Mouse (Mus musculus): Measurements from ENCODE around the gene Dqx1. TPM values are rescaled to one million over a fixed set of nuclear protein-coding genes. Genes with fewer than 3 reads are reported as not detected.

The Dqx1 gene
- polyA plus RNA-seq, 1 experiment from 2014 or later, result 0.62 TPM

GRCm38 (mm10) chr6:83116373-83117164 lies 58.9 kb downstream of the Dqx1 start:
- H3K27ac ChIP-seq (ENCODE audit: low read depth), result peak overlapping the region; percentile 84; the same call in 1 of the 2 replicates

More at GRCm38 (mm10) chr6:83116373-83117164, 58.9 kb downstream of the Dqx1 start:
- Histone ChIP-seq H3K9me3 (ENCODE audit: low read depth, low read length) (no peaks in the 10 kb centered on the region), H3K4me3 (ENCODE audit: low read depth, low read length) (peak overlapping the region; percentile 89), H3K4me1 (ENCODE audit: insufficient read depth) (peaks cover 10% of the 10 kb centered on the region), H3K27me3 (ENCODE audit: insufficient read depth, low read length) (no peaks in the 10 kb centered on the region), H3K4me2 (peak overlapping the region; percentile 91), H3K9ac (peak overlapping the region; percentile 85), H3K36me3 (ENCODE audit: insufficient read depth) (peaks cover 32% of the 10 kb centered on the region)
- DNase-seq, result no peak
- ATAC-seq (ENCODE audit: insufficient read depth), result no peak
- TF ChIP-seq CTCF (IDR thresholded peaks at IDR 0.05; ENCODE audit: low read depth), result no peak
- WGBS, result 65% methylated on average over 11 of the region's 11 CpGs

MicroRNAs encoded within 50 kb of the gene (microRNA counts, 519-probe panel; counts per million panel counts)
- 30.5 counts per million for microRNA mmu-miR-3470a+mmu-miR-3470b

Small RNAs within 50 kb of the gene (microRNA-seq; reads per million reads assigned to microRNA genes)
- gene Mir3470a (ENCODE audit: borderline number of aligned reads), result not detected
- not detected for gene Mir7040 (ENCODE audit: borderline number of aligned reads)

Other genes starting within 250 kb of the Dqx1 start
- 8.5 and 10.0 TPM in 2 replicates for gene Sema4f, start 118.1 kb upstream of the Dqx1 start, polyA plus RNA-seq (2014; fragmentation: Nextera tagmentation; extraction: Ambion mirVana)
- gene M1ap, start 110.9 kb upstream of the Dqx1 start, polyA plus RNA-seq (2014; fragmentation: Nextera tagmentation; extraction: Ambion mirVana), result 1.1 TPM in 2 replicates
- 11.9 and 12.0 TPM in 2 replicates for gene Dok1, start 24.4 kb upstream of the Dqx1 start, polyA plus RNA-seq (2014; fragmentation: Nextera tagmentation; extraction: Ambion mirVana)
- 19.5 and 19.8 TPM in 2 replicates for gene Loxl3, start 23.7 kb upstream of the Dqx1 start, polyA plus RNA-seq (2014; fragmentation: Nextera tagmentation; extraction: Ambion mirVana)
- 134 and 144 TPM in 2 replicates for gene Aup1, start 3.3 kb upstream of the Dqx1 start, polyA plus RNA-seq (2014; fragmentation: Nextera tagmentation; extraction: Ambion mirVana)
- 44.0 and 45.0 TPM in 2 replicates for gene Htra2, start 2.6 kb upstream of the Dqx1 start, polyA plus RNA-seq (2014; fragmentation: Nextera tagmentation; extraction: Ambion mirVana)
- gene Tlx2, start 12.4 kb downstream of the Dqx1 start, polyA plus RNA-seq (2014; fragmentation: Nextera tagmentation; extraction: Ambion mirVana), result 0.25 and 0.95 TPM in 2 replicates
- 28.5 and 29.9 TPM in 2 replicates for gene Pcgf1, start 20.0 kb downstream of the Dqx1 start, polyA plus RNA-seq (2014; fragmentation: Nextera tagmentation; extraction: Ambion mirVana)
- 0.84 and 0.89 TPM in 2 replicates for gene Lbx2, start 28.5 kb downstream of the Dqx1 start, polyA plus RNA-seq (2014; fragmentation: Nextera tagmentation; extraction: Ambion mirVana)
- gene Ccdc142, start 43.8 kb downstream of the Dqx1 start, polyA plus RNA-seq (2014; fragmentation: Nextera tagmentation; extraction: Ambion mirVana), result 2.6 and 3.0 TPM in 2 replicates
- gene Gm42688, start 43.8 kb downstream of the Dqx1 start, polyA plus RNA-seq (2014; fragmentation: Nextera tagmentation; extraction: Ambion mirVana), result 2.3 and 2.9 TPM in 2 replicates
- gene Mrpl53, start 51.2 kb downstream of the Dqx1 start, polyA plus RNA-seq (2014; fragmentation: Nextera tagmentation; extraction: Ambion mirVana), result 134 TPM in 2 replicates
- gene Mogs, start 57.7 kb downstream of the Dqx1 start, polyA plus RNA-seq (2014; fragmentation: Nextera tagmentation; extraction: Ambion mirVana), result 53.7 and 66.6 TPM in 2 replicates
- gene Wbp1, start 63.7 kb downstream of the Dqx1 start, polyA plus RNA-seq (2014; fragmentation: Nextera tagmentation; extraction: Ambion mirVana), result 86.0 and 91.5 TPM in 2 replicates
- 12.7 and 13.3 TPM in 2 replicates for gene Ino80b, start 67.6 kb downstream of the Dqx1 start, polyA plus RNA-seq (2014; fragmentation: Nextera tagmentation; extraction: Ambion mirVana)
- 22.7 and 26.7 TPM in 2 replicates for gene Rtkn, start 77.6 kb downstream of the Dqx1 start, polyA plus RNA-seq (2014; fragmentation: Nextera tagmentation; extraction: Ambion mirVana)
- gene Wdr54, start 98.6 kb downstream of the Dqx1 start, polyA plus RNA-seq (2014; fragmentation: Nextera tagmentation; extraction: Ambion mirVana), result 5.6 and 8.5 TPM in 2 replicates
- 0.96 and 1.3 TPM in 2 replicates for gene 1700003E16Rik, start 98.6 kb downstream of the Dqx1 start, polyA plus RNA-seq (2014; fragmentation: Nextera tagmentation; extraction: Ambion mirVana)
- gene Dctn1, start 108.1 kb downstream of the Dqx1 start, polyA plus RNA-seq (2014; fragmentation: Nextera tagmentation; extraction: Ambion mirVana), result 91.6 and 94.1 TPM in 2 replicates
- gene Slc4a5, start 162.0 kb downstream of the Dqx1 start, polyA plus RNA-seq (2014; fragmentation: Nextera tagmentation; extraction: Ambion mirVana), result 0.61 and 0.64 TPM in 2 replicates

All from lung, embryonic 14.5 days (tissue).